Mouse (Mus musculus) liver, postnatal 0 days (tissue): Measurements from ENCODE around the gene Atp5l.
"Not testable (repeated sequence)": the region's sequence is repeated elsewhere in the genome, so short reads cannot be mapped to it uniquely, and the experiment has no call there.

Source experiments
- CTCF ChIP-seq: sonication (generic); IDR thresholded peaks from 2 replicates; pipeline ENCODE4 v1.5.1; 2016; ENCODE audit warnings: antibody characterized with exemption, low read depth
- EP300 ChIP-seq: IDR thresholded peaks from 2 replicates; pipeline ENCODE4 v1.6.1; 2016; ENCODE audit warnings: antibody characterized with exemption, low read depth, mild to moderate bottlenecking

DNA sequence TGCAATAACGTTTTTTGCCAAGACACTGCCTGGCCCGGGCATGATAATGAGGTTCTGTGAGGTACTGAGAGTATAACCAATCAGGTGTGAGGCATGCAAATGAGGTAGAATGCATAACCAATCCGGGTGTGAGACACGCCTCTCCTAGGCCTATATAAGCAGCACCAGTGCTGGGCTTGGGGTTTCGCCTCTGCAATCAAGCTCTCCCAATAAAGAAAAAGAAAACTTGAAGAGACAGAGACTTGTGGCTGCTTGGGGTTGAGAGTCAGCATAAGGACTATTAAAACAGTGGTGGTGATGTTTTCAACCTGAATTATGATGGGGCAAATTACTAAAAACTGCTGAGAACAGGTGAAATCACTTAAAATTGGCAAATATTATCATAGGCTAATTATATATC lies 47.2 kb upstream of the Atp5l start:
- TF ChIP-seq CTCF, EP300: not testable (repeated sequence)
